Mouse (Mus musculus) small intestine, adult 2 months (tissue): ENCODE measurements around the gene Vmn2r104. TPM values are rescaled to one million over a fixed set of nuclear protein-coding genes. Genes with fewer than 3 reads are reported as not detected.

Source experiments
- H3K27ac ChIP-seq: fragments of 200-500 bp; 2 replicates; pipeline ENCODE4 v1.5.1; 2012; ENCODE audit warnings: low read depth, low read length, control low read depth, inconsistent platforms; ENCODE audit not compliant: insufficient read depth
- H3K27me3 ChIP-seq: fragments of 200-500 bp; 2 replicates; pipeline ENCODE4 v1.6.1; 2012; ENCODE audit warnings: mild to moderate bottlenecking, moderate library complexity, low read length, inconsistent platforms; ENCODE audit not compliant: control insufficient read depth, insufficient read depth
- H3K36me3 ChIP-seq: fragments of 200-500 bp; 2 replicates; pipeline ENCODE4 v1.6.1; 2012; ENCODE audit warnings: mild to moderate bottlenecking, low read length, control low read depth, inconsistent platforms; ENCODE audit not compliant: control insufficient read depth, insufficient read depth
- H3K4me1 ChIP-seq: fragments of 200-500 bp; 2 replicates; pipeline ENCODE4 v1.6.1; 2012; ENCODE audit warnings: low read length, inconsistent platforms, mixed read lengths; ENCODE audit not compliant: control insufficient read depth, insufficient read depth, insufficient read length
- H3K4me3 ChIP-seq: fragments of 200-500 bp; 2 replicates; pipeline ENCODE4 v1.5.1; 2012; ENCODE audit warnings: low read depth, mild to moderate bottlenecking, control low read depth, inconsistent platforms, low read length, moderate library complexity
- CTCF ChIP-seq: fragments of 200-500 bp; IDR thresholded peaks from 2 replicates; pipeline ENCODE4 v1.5.1; 2012; ENCODE audit warnings: low read depth, mild to moderate bottlenecking, control low read depth, inconsistent platforms, low read length, moderate library complexity, mixed read lengths; ENCODE audit not compliant: insufficient replicate concordance, insufficient read length; ENCODE audit errors: extremely low read depth
- POLR2A ChIP-seq: fragments of 200-500 bp; IDR thresholded peaks from 2 replicates; pipeline ENCODE4 v1.6.1; 2012; ENCODE audit warnings: low read depth, mild to moderate bottlenecking, control low read depth, inconsistent platforms, low read length, moderate library complexity
- WGBS: fragments of 180-500 bp; shearing (Covaris S2); methylation state at CpG from one replicate; pipeline ENCODE4 v1.1.7; 2018; 5-methylcytosine and 5-hydroxymethylcytosine counted together
- polyA plus RNA-seq: library from polyadenylated mRNA; depleted of rRNA; stranded (reverse); fragments of >200 nt; gene quantifications from 2 replicates; pipeline ENCODE4 v1.2.3, GENCODE M21; 2012; rRNA removed

The Vmn2r104 gene
- not detected in 2 replicates for polyA plus RNA-seq

DNA sequence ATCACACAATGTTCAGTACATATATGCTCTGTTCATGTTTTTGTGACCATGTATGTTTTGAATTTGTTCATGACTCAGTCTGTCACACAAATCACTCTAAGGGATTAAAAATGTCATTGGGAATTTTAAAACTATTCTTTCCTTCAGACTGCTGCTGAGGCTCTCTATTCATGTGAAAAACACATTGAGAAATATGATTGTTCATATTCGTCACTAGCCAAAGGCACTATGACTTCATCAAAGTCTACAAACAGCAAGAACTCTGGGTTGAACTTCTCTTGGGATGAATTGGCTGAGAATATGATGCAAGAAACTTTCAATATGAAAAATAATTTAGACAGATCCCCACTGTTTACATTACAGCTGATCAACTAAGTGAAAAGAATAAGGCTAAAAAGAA lies at the start of gene Vmn2r104:
Gene Vmn2r104, minus strand, starts transcription at position 101 of the 400 bp plus-strand sequence.
- H3K27ac ChIP-seq: no peak within 1 kb of the TSS
- no peak within 1 kb of the TSS for H3K4me3 ChIP-seq
- H3K36me3 ChIP-seq: no peaks in the 10 kb centered on the region
- WGBS: 89% methylated on average over 1 of the region's 1 CpGs
- H3K27me3 ChIP-seq: no peaks in the 10 kb centered on the region
- no peaks in the 10 kb centered on the region for H3K4me1 ChIP-seq
- TF ChIP-seq CTCF (no peak), POLR2A (no peak)

DNA sequence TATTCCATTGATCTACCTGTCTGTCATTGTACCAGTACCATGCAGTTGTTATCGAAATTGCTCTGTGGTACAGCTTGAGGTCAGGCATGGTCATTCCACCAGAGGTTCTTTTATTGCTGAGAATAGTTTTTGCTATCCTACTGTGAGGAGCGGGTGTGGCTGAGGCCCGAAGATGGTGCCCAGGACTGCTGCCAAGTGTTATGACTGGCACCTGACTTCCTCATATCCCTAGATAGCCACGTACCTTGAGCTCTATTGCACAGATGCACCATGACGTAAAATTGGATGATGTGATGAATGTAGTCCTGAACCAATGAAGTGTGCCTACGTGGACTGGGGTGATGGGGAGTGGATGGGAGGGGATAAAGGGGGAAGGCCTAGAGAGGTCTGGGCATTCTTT lies 26.0 kb upstream of the Vmn2r104 start:
- Histone ChIP-seq H3K27ac (no peak overlapping the region), H3K4me3 (no peak overlapping the region), H3K36me3 (no peaks in the 10 kb centered on the region), H3K27me3 (no peaks in the 10 kb centered on the region), H3K4me1 (no peaks in the 10 kb centered on the region)
- 35% methylated on average over 6 of the region's 6 CpGs for WGBS
- TF ChIP-seq POLR2A: no peak
- TF ChIP-seq CTCF: no peak

DNA sequence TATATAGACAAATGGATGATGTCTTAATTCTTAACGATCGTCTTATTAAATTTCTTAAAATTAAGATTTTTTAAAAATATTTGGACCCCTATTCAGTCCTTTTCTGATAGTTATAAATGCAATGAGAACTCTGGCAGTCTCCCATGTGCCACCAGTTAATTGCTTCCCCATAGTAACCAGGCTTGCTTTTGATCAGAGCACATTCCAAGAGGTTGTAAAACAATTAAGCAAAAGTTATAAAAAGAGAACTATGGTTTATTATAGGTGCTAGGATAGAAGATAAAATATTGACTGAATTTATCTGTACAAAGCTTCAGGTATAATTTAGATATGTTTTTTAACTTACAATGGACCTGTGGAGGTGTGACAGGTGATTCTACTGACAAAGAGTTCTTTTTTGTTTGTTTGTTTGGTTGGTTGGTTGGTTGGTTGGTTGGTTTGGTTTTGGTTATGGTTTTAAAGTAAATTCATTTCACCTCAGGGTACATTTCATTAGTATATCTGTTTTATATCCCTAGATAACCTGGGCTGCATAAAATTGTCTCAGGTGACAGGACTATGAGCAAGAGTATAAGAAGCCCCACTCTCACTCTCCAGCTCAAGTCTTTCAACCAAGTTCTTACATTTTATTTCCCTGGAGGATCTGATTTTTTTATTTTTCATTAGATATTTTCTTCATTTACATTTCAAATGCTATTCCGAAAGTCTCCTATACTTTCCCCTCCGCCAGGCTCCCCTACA lies 23.7 kb upstream of the Vmn2r104 start:
- Histone ChIP-seq H3K36me3 (no peaks in the 10 kb centered on the region), H3K4me1 (no peaks in the 10 kb centered on the region), H3K27me3 (no peaks in the 10 kb centered on the region), H3K4me3 (no peak overlapping the region), H3K27ac (no peak overlapping the region)
- 54% methylated on average over 4 of the region's 4 CpGs for WGBS
- no peak for TF ChIP-seq POLR2A
- TF ChIP-seq CTCF: no peak

Other genes starting within 250 kb of the Vmn2r104 start
- gene Fpr-rs7, start 65.9 kb upstream of the Vmn2r104 start, polyA plus RNA-seq: not detected in 2 replicates
- gene Fpr-rs6, start 134.8 kb upstream of the Vmn2r104 start, polyA plus RNA-seq: not detected in 2 replicates
- gene Vmn2r105, start 186.7 kb upstream of the Vmn2r104 start, polyA plus RNA-seq: not detected in 2 replicates
- not detected in 2 replicates for gene Vmn2r106, start 237.2 kb upstream of the Vmn2r104 start, polyA plus RNA-seq